Mouse (Mus musculus): ENCODE measurements at regions not wholly inside any gene's neighbourhood (a gene's known extent, or its start where the extent isn't known, plus 50 kb on each side); places are given as distances from the start of the nearest gene placed in this dataset.

DNA sequence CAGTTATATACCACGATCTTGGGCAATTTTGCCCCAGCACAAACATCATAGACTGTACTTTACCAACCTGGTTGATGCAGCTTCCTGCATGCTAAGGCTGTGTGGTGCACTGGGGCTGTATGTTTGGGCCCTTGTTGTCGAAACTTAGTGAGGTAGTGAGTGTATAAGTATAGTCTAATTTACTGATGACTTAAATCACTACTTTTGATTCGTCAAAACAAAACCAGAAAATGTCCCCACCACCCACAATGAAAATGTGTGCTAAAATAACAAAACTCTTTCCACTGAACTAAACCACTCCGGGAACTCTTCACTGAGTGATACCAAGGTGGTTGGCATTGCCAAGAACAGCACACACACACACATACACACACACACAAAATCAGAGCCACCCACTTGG is 191.5 kb downstream of the Shq1 start:
- intact Hi-C loops (cut with DNase I), result no loop called here
- DNase-seq (ENCODE audit: low spot score in 2 of 2), result no peak

DNA sequence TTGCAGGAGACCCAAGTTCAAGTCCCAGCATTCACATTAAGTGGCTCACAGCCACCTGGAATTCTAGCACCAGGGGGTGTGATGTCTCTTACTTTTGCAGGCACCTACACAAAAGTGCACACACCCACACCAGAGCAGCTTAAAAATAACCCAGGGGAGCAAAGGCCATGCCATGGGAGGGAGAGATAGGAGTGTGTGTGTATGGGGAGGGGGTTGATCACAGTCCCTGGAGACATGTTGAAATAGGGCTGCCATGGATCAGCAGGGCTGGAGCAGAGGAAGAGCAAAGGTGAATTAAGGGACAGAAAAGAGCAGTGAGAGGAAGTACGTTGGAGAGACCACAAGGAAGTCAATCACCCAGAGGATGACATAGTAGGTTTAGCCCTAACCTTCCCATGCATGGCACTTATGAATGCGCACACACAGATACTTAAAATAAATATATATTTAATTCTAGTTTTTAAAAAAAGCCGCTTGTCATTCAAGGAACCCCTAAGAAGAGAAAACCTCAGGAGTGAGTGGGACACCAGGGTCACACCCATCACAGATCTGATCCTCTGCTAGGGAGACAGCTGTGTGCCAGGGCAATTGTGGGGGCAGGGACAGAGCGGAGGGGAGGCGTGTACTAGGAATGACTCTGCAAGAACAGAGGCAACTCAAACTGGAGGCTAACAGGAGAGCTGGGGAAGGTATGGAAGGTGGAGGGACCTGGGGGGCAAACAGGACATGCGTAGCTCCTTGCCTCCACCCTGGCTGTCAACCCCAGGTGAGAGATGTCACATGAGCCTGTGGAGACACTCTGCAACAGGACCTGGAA is 189.5 kb upstream of the Rybp start:
- intact Hi-C loops (cut with DNase I), result no loop called here
- DNase-seq (ENCODE audit: low spot score in 2 of 2), result no peak

DNA sequence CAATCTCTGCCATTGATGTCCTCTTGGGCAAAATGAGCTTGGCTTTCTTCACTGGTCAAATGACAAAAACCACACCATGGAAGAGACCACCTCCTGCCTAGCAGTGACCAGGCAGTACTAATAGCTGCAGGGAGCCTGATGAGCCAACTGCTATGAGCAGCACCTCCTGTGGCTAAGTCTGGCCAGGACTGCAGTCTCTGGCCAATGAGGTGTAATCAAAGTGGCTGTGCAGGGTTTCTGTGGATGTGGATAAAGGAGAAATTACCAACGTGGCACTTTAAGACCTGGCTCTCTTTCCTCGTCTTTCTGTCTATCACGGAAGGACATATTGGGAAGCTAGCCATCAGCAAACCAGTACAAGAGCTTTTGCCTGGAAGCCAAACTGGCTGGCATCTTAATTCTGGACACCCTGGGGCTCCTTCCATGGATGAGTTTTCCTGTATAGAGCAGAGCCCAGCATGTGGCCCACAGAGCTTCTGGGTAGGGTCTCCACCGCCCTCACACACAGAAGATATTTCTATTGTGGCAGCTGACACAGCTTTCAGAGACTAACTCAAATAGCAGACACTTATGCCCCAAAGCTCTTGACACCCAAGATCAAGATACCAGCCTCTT is 188.2 kb upstream of the Rybp start:
- intact Hi-C loops (cut with DNase I), result no loop called here
- no peak for DNase-seq (ENCODE audit: low spot score in 2 of 2)

DNA sequence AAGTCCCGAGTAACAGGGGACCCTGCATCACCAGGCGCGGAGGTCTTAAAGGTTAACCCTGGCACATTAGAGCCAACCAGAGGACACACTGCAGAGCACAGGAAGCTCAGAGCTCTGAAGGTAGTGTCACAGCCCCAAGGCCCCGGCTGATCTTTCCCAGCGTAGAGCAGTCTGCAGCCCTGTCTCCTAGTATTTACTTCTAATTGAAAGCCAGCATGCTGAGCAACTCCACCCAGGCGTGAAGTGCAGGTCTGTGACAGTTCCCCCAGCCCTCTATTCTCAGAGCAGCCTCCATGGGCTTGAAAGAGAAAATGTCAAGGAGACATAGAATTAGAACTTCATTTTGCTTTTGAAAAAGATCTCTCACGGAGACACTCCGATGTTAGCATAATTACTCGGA is 187.0 kb upstream of the Rybp start:
- intact Hi-C loops (cut with DNase I), result no loop called here
- DNase-seq (ENCODE audit: low spot score in 2 of 2), result no peak

DNA sequence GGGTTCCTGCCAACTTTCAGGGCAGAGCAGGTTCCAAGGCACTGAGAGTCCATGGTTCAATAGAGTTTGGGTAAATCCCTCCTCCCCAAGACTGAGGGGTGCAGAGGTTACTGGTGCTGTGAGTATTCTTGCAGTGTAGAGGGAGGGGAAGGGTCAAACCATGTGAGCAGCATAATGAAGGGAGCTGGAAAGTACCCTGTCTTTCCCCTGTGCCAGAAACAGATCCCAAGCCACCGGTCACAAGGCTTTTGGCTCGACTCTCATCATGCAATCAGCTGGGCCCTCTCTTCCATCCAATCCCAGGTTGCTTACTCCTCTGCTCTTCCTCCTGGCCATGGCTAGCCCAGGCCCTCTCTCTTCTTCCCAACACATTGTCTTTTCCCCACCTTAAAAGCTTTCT is 182.8 kb upstream of the Rybp start:
- intact Hi-C loops (cut with DNase I), result no loop called here
- DNase-seq (ENCODE audit: low spot score in 2 of 2), result no peak

DNA sequence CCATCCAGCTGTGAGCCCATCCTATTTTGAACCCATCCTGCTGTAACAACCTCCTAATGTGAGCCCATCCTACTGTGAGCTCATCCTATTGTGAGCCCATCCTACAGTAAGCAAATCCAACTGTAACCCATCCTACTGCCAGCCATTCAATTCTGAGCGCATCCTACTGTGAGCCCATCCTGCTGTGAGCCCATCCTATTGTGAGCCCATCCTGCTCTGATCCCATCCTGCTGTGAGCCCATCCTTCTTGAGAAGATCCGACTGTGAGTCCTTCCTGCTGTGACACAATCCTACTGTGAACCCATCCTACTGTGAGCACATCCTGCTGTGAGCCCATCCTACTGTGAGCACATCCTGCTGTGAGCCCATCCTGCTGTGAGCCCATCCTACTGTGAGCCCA is 175.5 kb upstream of the Rybp start:
- intact Hi-C loops (cut with DNase I), result no loop called here

DNA sequence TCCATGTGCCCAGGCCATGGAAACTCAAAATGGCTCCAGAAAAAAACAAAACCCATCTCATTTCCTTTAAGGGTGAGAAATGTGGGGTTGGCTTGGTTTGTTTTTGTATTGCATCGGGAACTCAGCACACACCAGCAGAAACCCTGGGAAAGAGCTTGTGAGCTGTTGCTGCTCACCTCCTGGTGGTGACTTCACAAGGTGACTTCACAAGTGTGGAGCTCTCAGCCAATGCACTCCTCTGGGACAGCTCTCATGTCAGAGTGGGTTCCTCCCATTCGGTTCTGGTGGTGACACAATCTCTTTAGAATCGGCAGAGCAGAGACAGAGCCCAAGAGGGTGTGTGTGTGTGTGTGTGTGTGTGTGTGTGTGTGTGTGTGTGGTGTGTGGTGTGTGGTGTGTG is 166.1 kb upstream of the Rybp start:
- intact Hi-C loops (cut with DNase I), result no loop called here
- DNase-seq (ENCODE audit: low spot score in 2 of 2), result no peak

More for the DNA sequence above, 175.5 kb upstream of the Rybp start:
- DNase-seq (ENCODE audit: low spot score in 2 of 2), result no peak

DNA sequence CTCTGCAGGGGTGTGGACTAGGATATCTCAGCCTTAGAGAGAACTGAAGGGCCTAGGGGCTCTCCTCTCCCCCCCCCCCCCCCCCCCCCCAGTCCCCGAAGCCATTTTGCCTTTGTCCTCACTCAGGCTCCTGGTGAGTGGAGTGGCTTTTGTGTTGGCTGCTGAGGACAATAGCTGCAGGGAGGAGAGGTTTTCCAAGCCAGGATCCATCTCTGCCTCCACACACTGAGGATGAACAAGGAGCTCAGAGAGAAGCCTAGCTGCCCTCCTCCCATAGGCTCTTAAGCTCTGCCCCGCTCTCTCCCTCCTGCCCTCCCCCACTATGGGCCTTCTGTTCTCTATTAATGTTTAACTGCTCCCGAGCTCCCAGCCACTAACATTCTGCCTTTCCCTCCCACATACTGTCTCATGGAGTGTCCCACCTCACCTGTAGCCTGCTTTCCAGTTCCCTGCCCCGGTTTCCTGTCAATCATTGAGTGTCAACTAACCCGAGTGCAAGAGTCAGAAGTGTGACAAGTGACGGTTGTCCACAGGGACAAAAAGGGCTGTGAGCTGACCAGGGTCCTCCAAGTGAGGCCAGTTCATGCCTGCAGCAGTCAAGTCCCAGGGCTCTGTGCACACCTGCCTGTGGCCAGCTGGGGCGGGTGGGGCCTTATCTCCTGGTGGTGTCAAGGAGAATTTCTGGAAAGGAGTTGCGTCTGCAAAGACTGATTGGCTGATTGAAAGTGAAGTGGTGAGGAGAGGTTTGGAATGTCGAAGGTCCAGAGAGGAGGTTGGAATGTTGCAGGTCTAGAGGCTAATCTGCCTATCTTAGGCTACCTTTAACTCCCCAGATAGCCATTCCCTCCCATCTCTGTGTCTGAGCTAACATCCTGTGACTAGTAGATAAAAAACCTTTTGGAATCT is 165.1 kb upstream of the Rybp start:
- DNase-seq (ENCODE audit: low spot score in 2 of 2), result no peak
- intact Hi-C loops (cut with DNase I), result no loop called here

DNA sequence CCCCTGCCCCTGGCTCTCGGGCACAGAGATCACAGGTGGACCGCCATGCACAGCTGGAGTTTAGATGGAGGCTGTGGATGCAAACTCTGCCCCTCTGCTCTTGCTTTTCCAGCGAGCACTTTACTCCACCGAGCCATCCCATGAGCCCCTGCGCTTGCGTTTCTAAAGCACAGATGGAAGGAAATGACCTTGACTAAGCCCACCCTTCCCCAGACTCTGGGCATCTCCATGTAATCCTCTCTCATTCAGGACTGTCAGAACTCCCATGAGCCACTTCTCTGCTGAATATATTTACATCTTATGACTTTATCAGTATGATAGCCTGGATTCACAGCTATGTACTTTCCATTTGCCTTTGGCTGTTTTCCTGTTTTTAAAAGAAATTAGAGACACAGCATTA is 162.8 kb upstream of the Rybp start:
- intact Hi-C loops (cut with DNase I), result no loop called here
- DNase-seq (ENCODE audit: low spot score in 2 of 2), result no peak

DNA sequence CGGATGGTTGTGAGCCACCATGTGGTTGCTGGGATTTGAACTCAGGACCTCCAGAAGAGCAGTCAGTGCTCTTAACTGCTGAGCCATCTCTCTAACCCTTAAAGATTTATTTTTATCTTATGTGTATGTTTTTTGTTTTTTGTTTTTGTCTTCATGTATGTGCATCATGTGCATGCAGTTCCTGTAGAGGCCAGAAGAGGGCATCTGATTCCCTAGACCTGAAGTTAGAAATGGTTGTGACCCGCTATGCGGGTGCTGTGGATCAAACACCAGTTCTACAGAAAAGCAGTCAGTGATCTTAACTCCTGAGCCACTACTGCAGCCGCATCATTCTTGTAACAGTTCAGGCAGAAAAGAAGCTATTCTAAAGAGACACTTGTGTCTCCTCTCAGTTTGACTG is 161.8 kb upstream of the Rybp start:
- no peak for DNase-seq (ENCODE audit: low spot score in 2 of 2)

DNA sequence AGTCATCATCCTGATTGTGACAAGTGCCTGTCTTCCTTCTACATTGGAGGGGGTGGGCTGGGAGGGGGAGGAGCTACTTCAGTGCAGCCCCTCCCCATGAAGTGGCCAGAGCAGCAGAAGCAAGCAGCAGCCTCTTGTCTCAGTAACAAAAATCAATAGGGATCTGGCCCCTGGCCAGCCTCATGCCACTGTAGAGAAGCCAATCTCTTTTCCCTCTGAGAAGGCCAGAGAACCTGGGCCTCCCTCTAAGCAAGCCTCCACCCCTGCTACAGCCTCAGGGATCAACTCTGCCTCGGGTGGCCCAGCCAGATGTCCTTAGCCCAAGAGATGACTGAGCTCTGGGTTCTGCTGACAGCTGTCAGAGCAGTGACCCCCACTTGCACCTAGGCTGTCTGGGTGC is 159.9 kb upstream of the Rybp start:
- intact Hi-C loops (cut with DNase I), result no loop called here
- DNase-seq (ENCODE audit: low spot score in 2 of 2), result no peak

More for the DNA sequence above, 161.8 kb upstream of the Rybp start:
- intact Hi-C loops (cut with DNase I), result no loop called here

DNA sequence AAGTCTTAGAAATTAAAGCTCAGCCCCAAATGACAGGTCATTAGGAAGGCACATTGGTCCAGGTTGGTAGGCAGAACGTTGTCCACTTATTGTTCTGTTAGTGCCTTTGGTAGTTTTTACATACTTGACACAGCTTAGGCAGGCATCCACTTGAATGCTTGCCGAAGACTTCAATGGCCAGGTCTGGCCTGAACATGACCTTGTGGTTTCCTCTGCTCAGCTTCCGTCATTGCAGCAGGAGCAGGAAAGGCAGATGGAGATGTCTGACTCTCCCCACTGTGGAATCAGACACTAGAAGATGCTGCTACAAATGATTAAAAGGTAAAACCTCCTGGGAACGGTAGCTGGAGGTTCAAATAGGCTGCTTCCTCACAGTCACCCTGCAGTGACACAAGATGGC is 159.5 kb upstream of the Rybp start:
- intact Hi-C loops (cut with DNase I), result no loop called here
- no peak for DNase-seq (ENCODE audit: low spot score in 2 of 2)

DNA sequence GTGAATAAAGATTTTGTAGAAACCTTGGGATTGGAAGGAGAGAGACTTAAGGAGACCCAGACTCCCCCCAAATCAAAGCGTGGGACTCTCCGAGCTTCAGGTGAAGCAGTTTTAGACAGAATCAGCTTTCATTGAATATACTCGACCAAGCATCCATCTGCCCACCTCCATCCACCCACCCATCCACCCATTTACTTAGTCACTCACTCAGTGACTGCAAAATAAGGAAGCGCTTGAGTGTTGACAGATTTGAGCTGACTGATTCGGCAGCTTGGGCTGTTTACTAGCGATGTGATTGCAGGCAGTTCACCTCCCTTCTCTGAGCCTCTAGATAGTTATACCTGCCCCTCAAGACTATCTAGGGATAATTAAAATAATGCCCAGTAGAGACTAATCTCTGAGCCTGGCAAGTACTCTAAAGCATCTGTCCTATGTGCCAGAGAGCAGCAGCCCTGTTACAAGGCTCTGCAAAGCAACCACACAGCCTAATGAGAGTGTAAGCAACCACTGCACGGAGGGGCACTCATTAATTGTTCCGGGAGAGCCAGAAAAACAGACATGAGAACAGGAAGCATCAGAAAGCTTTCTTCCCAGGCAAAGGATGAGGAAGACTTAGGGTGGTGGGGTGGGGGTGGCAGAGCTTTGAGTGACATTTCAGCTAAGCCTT is 151.9 kb upstream of the Rybp start:
- intact Hi-C loops (cut with DNase I), result loop anchor here (5.0 kb wide), 1 partner anchor 152 kb away; the partner anchor contains the start of gene Rybp
- peak; percentile 17 to 24 for DNase-seq (ENCODE audit: low spot score in 2 of 2)

DNA sequence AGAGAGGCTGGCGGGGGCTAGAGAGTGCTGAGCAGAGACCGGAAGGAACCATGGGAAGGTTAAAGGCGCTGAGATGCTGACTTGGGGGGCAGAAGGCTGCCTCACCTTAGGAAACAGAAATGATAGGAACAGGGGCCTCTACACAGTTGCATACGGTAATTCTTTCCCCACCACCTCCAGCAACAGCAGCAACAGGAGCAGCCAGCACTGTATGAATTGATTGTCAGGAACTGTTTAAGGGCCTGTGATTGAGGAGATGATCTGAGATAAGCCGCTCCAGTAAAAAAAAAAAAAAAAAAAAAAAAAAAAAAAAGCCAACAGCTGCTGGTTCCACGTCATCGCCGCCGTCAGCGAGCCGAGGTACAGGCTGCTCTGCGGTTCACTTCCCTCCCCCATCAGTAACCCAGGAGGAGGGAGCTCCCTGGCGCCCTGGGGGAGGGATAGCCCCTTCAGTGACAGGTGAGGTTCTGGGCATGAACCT is 151.3 kb upstream of the Rybp start:
- intact Hi-C loops (cut with DNase I), result loop anchor here (5.0 kb wide), 1 partner anchor 151 kb away; the partner anchor contains the start of gene Rybp
- DNase-seq (ENCODE audit: low spot score in 2 of 2), result peak; percentile 27 to 63

DNA sequence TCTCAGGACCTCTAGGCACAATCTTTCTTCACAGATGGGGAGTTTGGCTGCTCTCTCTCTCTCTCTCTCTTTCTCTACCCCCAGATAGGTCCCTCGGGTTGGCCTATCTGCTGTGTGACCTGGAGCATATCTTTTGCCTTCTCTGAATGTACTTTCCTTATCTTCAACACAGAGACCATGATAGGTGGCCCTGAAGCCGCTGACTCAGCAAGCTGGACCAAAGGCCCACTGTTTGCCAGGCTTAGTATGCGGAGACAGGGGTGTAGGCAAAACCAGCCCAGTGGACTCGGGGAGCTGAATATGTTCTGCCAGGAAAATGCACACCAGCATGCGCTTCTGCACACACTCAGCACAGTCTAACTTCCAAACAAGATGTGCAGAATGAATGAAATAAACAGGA is 150.7 kb upstream of the Rybp start:
- DNase-seq (ENCODE audit: low spot score in 2 of 2), result no peak
- intact Hi-C loops (cut with DNase I), result loop anchor here (5.0 kb wide), 1 partner anchor 151 kb away; the partner anchor contains the start of gene Rybp

DNA sequence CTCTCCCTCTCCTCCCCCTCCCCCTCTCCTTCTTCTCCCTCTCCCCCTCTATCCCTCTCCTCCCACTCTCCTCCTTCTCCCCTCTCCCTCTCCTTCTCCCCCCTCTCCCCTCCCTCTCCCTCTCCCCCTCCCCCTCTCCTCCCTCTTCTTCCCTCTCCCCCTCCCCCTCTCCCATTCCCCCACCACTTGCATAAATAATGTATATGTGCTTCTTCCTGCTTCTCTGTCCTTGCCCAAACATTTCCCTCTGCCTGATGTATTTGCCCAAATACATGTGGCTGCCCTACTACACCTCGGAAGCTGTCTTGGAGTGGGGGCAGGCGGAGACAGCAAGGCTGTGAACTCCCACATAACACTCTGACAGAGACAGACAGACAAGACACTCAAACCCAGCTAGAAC is 149.2 kb upstream of the Rybp start:
- intact Hi-C loops (cut with DNase I), result loop anchor here (5.0 kb wide), 1 partner anchor 149 kb away; the partner anchor contains the start of gene Rybp

DNA sequence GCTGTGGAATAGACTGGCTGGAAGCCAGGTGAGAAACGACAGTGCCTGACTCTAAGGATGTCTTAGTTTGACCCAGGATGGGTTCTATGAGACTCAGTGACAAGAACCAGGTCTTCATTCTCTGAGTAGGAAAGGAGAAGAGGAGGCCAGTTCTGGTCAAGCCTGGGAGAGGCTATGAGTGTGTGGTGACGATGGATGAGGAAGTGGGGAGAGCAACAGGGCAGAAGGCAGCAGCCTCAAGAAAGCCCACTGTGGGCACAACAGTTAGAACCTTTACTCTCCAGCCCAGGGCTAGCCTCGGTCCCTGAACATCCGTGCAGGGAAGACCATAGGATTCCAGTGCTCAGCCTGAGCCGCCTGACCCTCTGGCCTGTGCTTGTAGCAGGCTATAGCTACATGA is 147.9 kb upstream of the Rybp start:
- intact Hi-C loops (cut with DNase I), result loop anchor here (5.0 kb wide), 1 partner anchor 148 kb away; the partner anchor contains the start of gene Rybp
- no peak for DNase-seq (ENCODE audit: low spot score in 2 of 2)

More for the DNA sequence above, 149.2 kb upstream of the Rybp start:
- no peak for DNase-seq (ENCODE audit: low spot score in 2 of 2)

DNA sequence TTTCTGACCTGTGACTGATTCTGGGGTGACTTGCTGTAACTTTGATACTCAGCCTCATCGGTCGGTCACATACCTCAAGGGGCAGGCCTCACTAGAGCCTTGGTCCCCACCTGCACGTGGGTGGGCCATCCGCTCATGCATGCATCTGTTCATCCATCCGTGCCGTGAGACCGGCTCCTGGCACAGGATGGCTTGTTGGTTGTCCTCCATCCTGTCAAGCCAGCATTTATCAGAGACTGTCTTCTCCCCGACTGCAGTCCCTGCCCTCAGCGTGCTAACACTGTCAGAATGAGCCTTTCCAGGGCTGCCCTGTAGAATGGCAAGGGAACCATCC is 146.2 kb upstream of the Rybp start:
- intact Hi-C loops (cut with DNase I), result no loop called here
- peak in 1 of 2 experiments; percentile 30 for DNase-seq (ENCODE audit: low spot score in 2 of 2)

DNA sequence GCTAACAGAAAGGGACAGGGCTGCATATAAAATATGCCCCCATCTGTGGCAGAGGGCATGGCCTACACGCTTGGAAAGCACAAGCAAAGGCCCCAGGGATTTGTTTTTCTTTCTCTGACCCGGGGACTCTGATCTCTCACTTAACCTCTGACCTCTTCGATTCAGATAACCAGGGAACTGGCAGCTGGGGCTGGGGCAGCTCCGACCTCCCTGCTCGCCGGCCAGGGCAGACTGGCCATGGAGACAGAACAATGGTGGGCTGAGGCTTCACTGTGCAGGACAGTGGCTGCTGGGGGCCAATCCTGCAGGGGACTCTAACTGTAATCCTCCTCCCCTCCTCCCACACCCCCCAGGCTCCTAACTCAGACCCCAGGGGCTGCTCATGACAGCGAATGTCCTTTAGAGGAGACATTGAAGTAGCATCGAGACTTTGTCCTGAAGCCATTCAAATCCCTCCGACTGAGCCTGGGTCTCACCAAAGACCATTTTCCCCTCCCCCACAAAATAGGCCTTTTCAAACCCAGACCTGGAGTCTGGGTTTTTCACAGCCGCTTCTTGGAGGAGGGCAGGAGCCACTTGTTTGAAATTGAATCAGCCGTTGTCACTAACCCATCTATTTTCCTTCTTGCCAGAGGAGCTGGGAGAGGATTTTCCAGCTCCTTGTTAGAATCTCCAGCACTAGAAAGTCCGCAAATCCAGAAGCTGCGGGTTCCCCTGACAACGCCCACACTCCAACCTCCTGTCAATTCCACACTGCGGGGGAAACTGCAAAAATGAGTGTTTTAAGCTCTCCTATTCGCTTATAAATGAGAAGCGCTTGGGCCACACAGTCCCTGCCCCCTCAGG is 145.6 kb upstream of the Rybp start:
- DNase-seq (ENCODE audit: low spot score in 2 of 2), result peak in 1 of 2 experiments; percentile 34
- intact Hi-C loops (cut with DNase I), result no loop called here

Measured in left cerebral cortex, postnatal 36 days (tissue).